35 mouse cellular contexts compared by ENCODE assay signal in the genomic region with DNA sequence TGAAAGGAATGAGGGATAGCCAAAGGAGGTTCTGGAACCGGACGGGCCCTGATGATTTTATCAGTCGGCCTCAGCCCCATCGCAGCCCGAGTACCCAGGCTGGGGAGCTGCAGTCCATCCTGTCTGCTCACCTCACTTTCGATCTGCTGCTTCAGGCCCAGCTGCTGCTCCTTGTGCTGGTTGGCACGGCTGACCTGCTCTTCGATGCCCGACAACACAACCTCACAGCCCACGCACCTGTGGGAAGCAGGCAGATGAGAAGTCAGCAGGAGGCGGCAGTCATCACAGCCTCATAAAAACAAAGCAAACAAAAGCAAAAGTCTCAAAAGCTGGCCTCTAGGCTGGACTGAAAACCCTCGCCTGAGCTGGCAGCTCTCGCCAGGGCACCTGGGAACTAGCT. TPM values are rescaled to one million over a fixed set of nuclear protein-coding genes. Genes with fewer than 3 reads are reported as not detected.
"Had no signal": no experiment of that assay in that cellular context is flagged by ENCODE, and none has a peak within 500 bp of the region (broad histone marks: within the 10 kb centered on the region; RNA-seq: fewer than 3 reads in every experiment).

No protein-coding gene starts in this region.

- H3K9me3 ChIP-seq: heart, embryonic 10.5 days; heart, embryonic 12.5 days; heart, embryonic 13.5 days; heart, embryonic 15.5 days; hindbrain, embryonic 10.5 days; hindbrain, embryonic 12.5 days; hindbrain, embryonic 13.5 days; hindbrain, embryonic 15.5 days; intestine, embryonic 15.5 days; kidney, embryonic 15.5 days had no signal

- H3K27ac ChIP-seq: heart, embryonic 10.5 days; heart, embryonic 13.5 days; heart, embryonic 15.5 days; hindbrain, embryonic 10.5 days; hindbrain, embryonic 12.5 days; hindbrain, embryonic 13.5 days; hindbrain, embryonic 14.5 days; hindbrain, embryonic 15.5 days; hindbrain, postnatal 0 days; intestine, embryonic 15.5 days; kidney, embryonic 15.5 days; kidney, postnatal 0 days; layer of hippocampus, adult 2 months had no signal

- ATAC-seq: hindbrain, embryonic 16.5 days; hindbrain, postnatal 0 days; inflammation-experienced regulatory T-cells, adult 6 months; intestine, embryonic 15.5 days; intestine, embryonic 16.5 days; intestine, postnatal 0 days had no signal

- H3K27me3 ChIP-seq: heart, embryonic 12.5 days; heart, embryonic 13.5 days; heart, embryonic 15.5 days; hindbrain, embryonic 12.5 days; hindbrain, embryonic 13.5 days; hindbrain, embryonic 15.5 days; intestine, embryonic 15.5 days; kidney, embryonic 15.5 days had no signal

- H3K4me3 ChIP-seq: heart, embryonic 10.5 days; heart, embryonic 12.5 days; heart, embryonic 13.5 days; heart, embryonic 15.5 days; hindbrain, embryonic 10.5 days; hindbrain, embryonic 12.5 days; hindbrain, embryonic 13.5 days; hindbrain, embryonic 15.5 days; intestine, embryonic 15.5 days; kidney, embryonic 15.5 days; layer of hippocampus, adult 2 months had no signal

- DNase-seq: heart, postnatal 10 days; heart, postnatal 14 days; heart, postnatal 36 days; heart, postnatal 4 days; kidney, adult 11 months; kidney, adult 18-20 months; kidney, adult 2 months; kidney, adult 8-10 months; kidney, adult 9 months; kidney, postnatal 10 days; kidney, postnatal 14 days; kidney, postnatal 25 days; kidney, postnatal 36 days; layer of hippocampus, adult 9-11 months; layer of hippocampus, postnatal 36 days had no signal

RNA-seq across cellular contexts. Expression of gene Pianp, which starts 36.5 kb away (rescaled TPM):
- total RNA-seq: hematopoietic stem cell, adult 5-6 weeks had no signal
- polyA plus RNA-seq: heart, embryonic 10.5 days; heart, embryonic 11.5 days had no signal
